Comparison of ENCODE assay signal across 12 mouse cellular contexts in genomic region chr14:99520343-99520742, GRCm38 (mm10).
"Had no signal": no experiment of that assay in that cellular context is flagged by ENCODE, and none has a peak within 500 bp of the region (broad histone marks: within the 10 kb centered on the region; RNA-seq: fewer than 3 reads in every experiment).

No protein-coding gene starts in this region.

- H3K9ac ChIP-seq: kidney, embryonic 15.5 days; limb, embryonic 13.5 days; liver, embryonic 14.5 days; neural tube, embryonic 12.5 days; stomach, embryonic 15.5 days had no signal

- H3K4me3 ChIP-seq: kidney, embryonic 15.5 days; limb, embryonic 13.5 days; myocyte; neural tube, embryonic 12.5 days; stomach, embryonic 15.5 days had no signal

- H3K9me3 ChIP-seq: kidney, embryonic 15.5 days; limb, embryonic 13.5 days; neural tube, embryonic 12.5 days; stomach, embryonic 15.5 days had no signal

- H3K27me3 ChIP-seq: kidney, embryonic 15.5 days; limb, embryonic 13.5 days; neural tube, embryonic 12.5 days; stomach, embryonic 15.5 days had no signal

- H3K27ac ChIP-seq: kidney, embryonic 15.5 days; limb, embryonic 13.5 days; liver, embryonic 14.5 days; neural tube, embryonic 12.5 days; stomach, embryonic 15.5 days had no signal

- H3K36me3 ChIP-seq: kidney, embryonic 15.5 days; limb, embryonic 13.5 days; neural tube, embryonic 12.5 days; stomach, embryonic 15.5 days had no signal

- H3K4me2 ChIP-seq: kidney, embryonic 15.5 days; limb, embryonic 13.5 days; neural tube, embryonic 12.5 days; stomach, embryonic 15.5 days had no signal

- DNase-seq: kidney, postnatal 14 days; left cerebral cortex, postnatal 4 days; lung, adult 18-20 months; retina, postnatal 1 day; thymus, adult 2 months; thymus, postnatal 25 days had no signal

- H3K4me1 ChIP-seq: kidney, embryonic 15.5 days; limb, embryonic 13.5 days; neural tube, embryonic 12.5 days; stomach, embryonic 15.5 days had no signal
